Mouse (Mus musculus): ENCODE results near the gene Lrrfip1.

DNA sequence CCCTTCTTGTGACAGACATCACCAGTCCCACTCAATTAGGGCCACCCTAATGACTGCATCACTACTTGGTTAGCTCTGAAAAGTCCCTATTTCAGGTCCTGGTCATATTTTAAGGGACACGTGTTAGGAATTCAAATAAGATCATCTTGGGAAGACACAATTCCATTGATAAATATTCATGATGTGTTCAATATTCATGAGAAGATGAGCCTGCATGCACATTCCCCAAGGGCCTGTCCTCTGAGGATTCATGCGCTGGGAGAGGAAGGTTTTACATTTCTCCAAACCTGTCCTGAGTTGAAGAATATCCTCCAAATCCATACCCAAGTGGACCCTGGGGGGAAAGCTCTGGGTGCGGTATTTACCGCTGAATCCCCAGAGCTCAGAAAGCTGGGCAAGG lies 22.6 kb upstream of the Lrrfip1 start:
- no peak for TF ChIP-seq CHD2 (IDR thresholded peaks at IDR 0.05; ENCODE audit: low read depth, low read length)
- no peak for TF ChIP-seq HCFC1 (IDR thresholded peaks at IDR 0.05; ENCODE audit: borderline replicate concordance, insufficient read depth, low read length)
- TF ChIP-seq MAFK (IDR thresholded peaks at IDR 0.05; ENCODE audit: insufficient read depth, low read depth, low read length) = no peak
- TF ChIP-seq ZNF384 (IDR thresholded peaks at IDR 0.05; ENCODE audit: low read depth, low read length) = no peak

Data from ES-E14 (cell line).